Mouse (Mus musculus): Measurements from ENCODE around the gene Lmtk2. TPM values are rescaled to one million over a fixed set of nuclear protein-coding genes. Genes with fewer than 3 reads are reported as not detected.

Gene Lmtk2
- total and polyA plus RNA-seq, 2 experiments from 2014 or later = 2.5 to 19.5 TPM

GRCm38 (mm10) chr5:144146898-144147297, 46.7 kb downstream of the Lmtk2 start:
- peaks cover 31% of the 10 kb centered on the region for H3K36me3 ChIP-seq (replicated peaks; ENCODE audit: control insufficient read depth, insufficient read depth, low read length)

GRCm38 (mm10) chr5:144149530-144149929, 49.3 kb downstream of the Lmtk2 start:
- Histone ChIP-seq H3K27me3 (ENCODE audit: control insufficient read depth, insufficient read depth, low read length) (no peaks in the 10 kb centered on the region), H3K4me1 (ENCODE audit: control insufficient read depth, insufficient read depth) (no peaks in the 10 kb centered on the region; the same call in 1 of the 2 replicates), H3K9ac (replicated peaks; ENCODE audit: low read depth, low read length) (no peak overlapping the region), H3K36me3 (replicated peaks; ENCODE audit: control insufficient read depth, insufficient read depth, low read length) (peaks cover 30% of the 10 kb centered on the region), H3K27ac (ENCODE audit: low read depth) (no peak overlapping the region), H3K4me2 (ENCODE audit: low read depth, low read length) (no peak overlapping the region), H3K4me3 (ENCODE audit: low read depth, low read length) (no peak overlapping the region), H3K9me3 (replicated peaks; ENCODE audit: control insufficient read depth, low read length) (no peaks in the 10 kb centered on the region)
- WGBS = 58% methylated on average over 4 of the region's 4 CpGs
- DNase-seq (ENCODE audit: low spot score) (peak; percentile 13), ATAC-seq (ENCODE audit: insufficient read depth, low read depth) (no peak)
- TF ChIP-seq EP300 (IDR thresholded peaks at IDR 0.05; ENCODE audit: low read depth) (no peak), CTCF (IDR thresholded peaks at IDR 0.05; ENCODE audit: low read depth) (no peak)

More at GRCm38 (mm10) chr5:144146898-144147297, 46.7 kb downstream of the Lmtk2 start:
- no peak overlapping the region for H3K9ac ChIP-seq (replicated peaks; ENCODE audit: low read depth, low read length)
- no peak overlapping the region for H3K4me2 ChIP-seq (ENCODE audit: low read depth, low read length)
- H3K9me3 ChIP-seq (replicated peaks; ENCODE audit: control insufficient read depth, low read length) = no peaks in the 10 kb centered on the region
- ATAC-seq (ENCODE audit: insufficient read depth, low read depth) (no peak), DNase-seq (ENCODE audit: low spot score) (no peak)
- no peak overlapping the region for H3K27ac ChIP-seq (ENCODE audit: low read depth)
- H3K27me3 ChIP-seq (ENCODE audit: control insufficient read depth, insufficient read depth, low read length) = no peaks in the 10 kb centered on the region
- no peak overlapping the region for H3K4me3 ChIP-seq (ENCODE audit: low read depth, low read length)
- no peaks in the 10 kb centered on the region; the same call in 1 of the 2 replicates for H3K4me1 ChIP-seq (ENCODE audit: control insufficient read depth, insufficient read depth)
- TF ChIP-seq EP300 (IDR thresholded peaks at IDR 0.05; ENCODE audit: low read depth) (no peak), CTCF (IDR thresholded peaks at IDR 0.05; ENCODE audit: low read depth) (no peak)

GRCm38 (mm10) chr5:144151270-144151669, 51.0 kb downstream of the Lmtk2 start:
- DNase-seq (ENCODE audit: low spot score) (no peak), ATAC-seq (ENCODE audit: insufficient read depth, low read depth) (no peak)
- 70% methylated on average over 4 of the region's 4 CpGs for WGBS
- no peaks in the 10 kb centered on the region for H3K9me3 ChIP-seq (replicated peaks; ENCODE audit: control insufficient read depth, low read length)
- H3K4me3 ChIP-seq (ENCODE audit: low read depth, low read length) = no peak overlapping the region
- TF ChIP-seq CTCF (IDR thresholded peaks at IDR 0.05; ENCODE audit: low read depth) (no peak), EP300 (IDR thresholded peaks at IDR 0.05; ENCODE audit: low read depth) (no peak)
- H3K27me3 ChIP-seq (ENCODE audit: control insufficient read depth, insufficient read depth, low read length) = no peaks in the 10 kb centered on the region
- no peak overlapping the region for H3K9ac ChIP-seq (replicated peaks; ENCODE audit: low read depth, low read length)
- H3K27ac ChIP-seq (ENCODE audit: low read depth) = no peak overlapping the region
- H3K4me1 ChIP-seq (ENCODE audit: control insufficient read depth, insufficient read depth) = no peaks in the 10 kb centered on the region; the same call in 1 of the 2 replicates
- H3K36me3 ChIP-seq (replicated peaks; ENCODE audit: control insufficient read depth, insufficient read depth, low read length) = peaks cover 18% of the 10 kb centered on the region
- no peak overlapping the region for H3K4me2 ChIP-seq (ENCODE audit: low read depth, low read length)

- no peak for ATAC-seq (ENCODE audit: insufficient read depth, low read depth)
- no peak overlapping the region for H3K9ac ChIP-seq (replicated peaks; ENCODE audit: low read depth, low read length)
- peak; percentile 83 for TF ChIP-seq CTCF (IDR thresholded peaks at IDR 0.05; ENCODE audit: low read depth)
- TF ChIP-seq EP300 (IDR thresholded peaks at IDR 0.05; ENCODE audit: low read depth) = no peak
- DNase-seq (ENCODE audit: low spot score) = peak; percentile 63
- no peaks in the 10 kb centered on the region for H3K27me3 ChIP-seq (ENCODE audit: control insufficient read depth, insufficient read depth, low read length)
- no peak overlapping the region for H3K4me2 ChIP-seq (ENCODE audit: low read depth, low read length)
- 14% methylated on average over 7 of the region's 7 CpGs for WGBS
- peaks cover 20% of the 10 kb centered on the region; the same call in 1 of the 2 replicates for H3K36me3 ChIP-seq (replicated peaks; ENCODE audit: control insufficient read depth, insufficient read depth, low read length)
- H3K27ac ChIP-seq (ENCODE audit: low read depth) = no peak overlapping the region
- no peak overlapping the region for H3K4me3 ChIP-seq (ENCODE audit: low read depth, low read length)
- no peaks in the 10 kb centered on the region; the same call in 1 of the 2 replicates for H3K4me1 ChIP-seq (ENCODE audit: control insufficient read depth, insufficient read depth)
- H3K9me3 ChIP-seq (replicated peaks; ENCODE audit: control insufficient read depth, low read length) = no peaks in the 10 kb centered on the region
Observed at GRCm38 (mm10) chr5:144154528-144154927, 54.3 kb downstream of the Lmtk2 start.

- ATAC-seq (ENCODE audit: insufficient read depth, low read depth) (peak; percentile 57), DNase-seq (ENCODE audit: low spot score) (peak; percentile 46)
- H3K4me1 ChIP-seq (ENCODE audit: control insufficient read depth, insufficient read depth) = no peaks in the 10 kb centered on the region
- no peak overlapping the region for H3K9ac ChIP-seq (replicated peaks; ENCODE audit: low read depth, low read length)
- H3K4me2 ChIP-seq (ENCODE audit: low read depth, low read length) = no peak overlapping the region
- H3K4me3 ChIP-seq (ENCODE audit: low read depth, low read length) = no peak overlapping the region
- H3K36me3 ChIP-seq (replicated peaks; ENCODE audit: control insufficient read depth, insufficient read depth, low read length) = peaks cover 29% of the 10 kb centered on the region; the same call in 1 of the 2 replicates
- TF ChIP-seq CTCF (IDR thresholded peaks at IDR 0.05; ENCODE audit: low read depth) (no peak), EP300 (IDR thresholded peaks at IDR 0.05; ENCODE audit: low read depth) (no peak)
- 18% methylated on average over 4 of the region's 4 CpGs for WGBS
- no peaks in the 10 kb centered on the region for H3K9me3 ChIP-seq (replicated peaks; ENCODE audit: control insufficient read depth, low read length)
- no peak overlapping the region for H3K27ac ChIP-seq (ENCODE audit: low read depth)
- H3K27me3 ChIP-seq (ENCODE audit: control insufficient read depth, insufficient read depth, low read length) = no peaks in the 10 kb centered on the region
Observed at GRCm38 (mm10) chr5:144158604-144159003, 58.4 kb downstream of the Lmtk2 start.

- TF ChIP-seq EP300 (IDR thresholded peaks at IDR 0.05; ENCODE audit: low read depth) (no peak), CTCF (IDR thresholded peaks at IDR 0.05; ENCODE audit: low read depth) (no peak)
- Histone ChIP-seq H3K27me3 (ENCODE audit: control insufficient read depth, insufficient read depth, low read length) (no peaks in the 10 kb centered on the region), H3K4me1 (ENCODE audit: control insufficient read depth, insufficient read depth) (no peaks in the 10 kb centered on the region), H3K4me2 (ENCODE audit: low read depth, low read length) (no peak overlapping the region), H3K4me3 (ENCODE audit: low read depth, low read length) (no peak overlapping the region), H3K9ac (replicated peaks; ENCODE audit: low read depth, low read length) (no peak overlapping the region), H3K27ac (ENCODE audit: low read depth) (no peak overlapping the region), H3K36me3 (replicated peaks; ENCODE audit: control insufficient read depth, insufficient read depth, low read length) (peaks cover 29% of the 10 kb centered on the region; the same call in 1 of the 2 replicates), H3K9me3 (replicated peaks; ENCODE audit: control insufficient read depth, low read length) (no peaks in the 10 kb centered on the region)
- 82% methylated on average over 8 of the region's 8 CpGs for WGBS
- ATAC-seq (ENCODE audit: insufficient read depth, low read depth) (no peak), DNase-seq (ENCODE audit: low spot score) (no peak)
Observed at GRCm38 (mm10) chr5:144159137-144159536, 58.9 kb downstream of the Lmtk2 start.
